Mouse (Mus musculus): ENCODE data around the gene Plekha4.

Plekha4 gene

GRCm38 (mm10) chr7:45596107-45596506, 70.0 kb downstream of the Plekha4 start:
- Histone ChIP-seq H3K4me1 (replicated peaks; ENCODE audit: low read depth, low read length) (peaks cover 51% of the 10 kb centered on the region), H3K27me3 (ENCODE audit: insufficient read depth, low read length) (no peaks in the 10 kb centered on the region), H3K36me3 (ENCODE audit: insufficient read depth, low read length) (no peaks in the 10 kb centered on the region), H3K9me3 (ENCODE audit: low read length) (peaks cover 4% of the 10 kb centered on the region; the same call in 1 of the 2 replicates), H3K4me3 (replicated peaks; ENCODE audit: low read length) (no peak overlapping the region)
- TF ChIP-seq NANOG (IDR thresholded peaks at IDR 0.05; ENCODE audit: borderline replicate concordance, low read length) (no peak), POU5F1 (IDR thresholded peaks at IDR 0.05; ENCODE audit: borderline replicate concordance, low read length) (no peak), CTCF (conservative IDR thresholded peaks at IDR 0.05; ENCODE audit: low read length) (no peak)

GRCm38 (mm10) chr7:45597013-45597412, 70.9 kb downstream of the Plekha4 start:
- no peak overlapping the region for H3K4me3 ChIP-seq (replicated peaks; ENCODE audit: low read length)
- no peaks in the 10 kb centered on the region for H3K36me3 ChIP-seq (ENCODE audit: insufficient read depth, low read length)
- H3K9me3 ChIP-seq (ENCODE audit: low read length), result peaks cover 4% of the 10 kb centered on the region; the same call in 1 of the 2 replicates
- peaks cover 57% of the 10 kb centered on the region for H3K4me1 ChIP-seq (replicated peaks; ENCODE audit: low read depth, low read length)
- no peaks in the 10 kb centered on the region for H3K27me3 ChIP-seq (ENCODE audit: insufficient read depth, low read length)
- no peak for TF ChIP-seq NANOG (IDR thresholded peaks at IDR 0.05; ENCODE audit: borderline replicate concordance, low read length)
- TF ChIP-seq POU5F1 (IDR thresholded peaks at IDR 0.05; ENCODE audit: borderline replicate concordance, low read length), result no peak
- no peak for TF ChIP-seq CTCF (conservative IDR thresholded peaks at IDR 0.05; ENCODE audit: low read length)

- peaks cover 59% of the 10 kb centered on the region for H3K4me1 ChIP-seq (replicated peaks; ENCODE audit: low read depth, low read length)
- no peak overlapping the region for H3K4me3 ChIP-seq (replicated peaks; ENCODE audit: low read length)
- H3K27me3 ChIP-seq (ENCODE audit: insufficient read depth, low read length), result no peaks in the 10 kb centered on the region
- H3K9me3 ChIP-seq (ENCODE audit: low read length), result peaks cover 4% of the 10 kb centered on the region; the same call in 1 of the 2 replicates
- no peaks in the 10 kb centered on the region for H3K36me3 ChIP-seq (ENCODE audit: insufficient read depth, low read length)
- TF ChIP-seq CTCF (conservative IDR thresholded peaks at IDR 0.05; ENCODE audit: low read length) (no peak), NANOG (IDR thresholded peaks at IDR 0.05; ENCODE audit: borderline replicate concordance, low read length) (no peak), POU5F1 (IDR thresholded peaks at IDR 0.05; ENCODE audit: borderline replicate concordance, low read length) (no peak)
These were observed 71.4 kb downstream of the Plekha4 start for GRCm38 (mm10) chr7:45597527-45597926.

- Histone ChIP-seq H3K9me3 (ENCODE audit: low read length) (peaks cover 4% of the 10 kb centered on the region; the same call in 1 of the 2 replicates), H3K4me1 (replicated peaks; ENCODE audit: low read depth, low read length) (peaks cover 58% of the 10 kb centered on the region), H3K4me3 (replicated peaks; ENCODE audit: low read length) (no peak overlapping the region), H3K27me3 (ENCODE audit: insufficient read depth, low read length) (0 out of 2 replicates have a peak, but pooled peaks cover 4% of the 10 kb centered on the region), H3K36me3 (ENCODE audit: insufficient read depth, low read length) (no peaks in the 10 kb centered on the region)
- no peak for TF ChIP-seq POU5F1 (IDR thresholded peaks at IDR 0.05; ENCODE audit: borderline replicate concordance, low read length)
These were observed 73.1 kb downstream of the Plekha4 start for GRCm38 (mm10) chr7:45598960-45599879.

Measured in E14TG2a.4 (cell line).